15 mouse cellular contexts compared by ENCODE assay signal in genomic region chr4:89273585-89273984, GRCm38 (mm10). TPM values are rescaled to one million over a fixed set of nuclear protein-coding genes. Genes with fewer than 3 reads are reported as not detected.
DNase-seq lines count a peak whose midpoint lies in the region; ATAC-seq lines count a peak whose summit lies in the region.
"Had no signal": no experiment of that assay in that cellular context is flagged by ENCODE, and none has a peak within 500 bp of the region (broad histone marks: within the 10 kb centered on the region; RNA-seq: fewer than 3 reads in every experiment).

No protein-coding gene starts in this region.

- H3K4me1 ChIP-seq in heart, embryonic 13.5 days: 0 out of 2 replicates have a peak, but pooled peaks cover 2% of the 10 kb centered on the region
- H3K4me1 ChIP-seq in neural tube, embryonic 12.5 days: no peaks in the 10 kb centered on the region
- no peaks in the 10 kb centered on the region for H3K4me1 ChIP-seq in neural tube, embryonic 15.5 days
- 0 out of 2 replicates have a peak, but pooled peaks cover 4% of the 10 kb centered on the region for H3K4me1 ChIP-seq in intestine, embryonic 16.5 days (ENCODE audit: control insufficient read depth, insufficient read depth, low read length)

- H3K36me3 ChIP-seq in heart, embryonic 13.5 days: no peaks in the 10 kb centered on the region
- H3K36me3 ChIP-seq in neural tube, embryonic 12.5 days: no peaks in the 10 kb centered on the region
- no peaks in the 10 kb centered on the region for H3K36me3 ChIP-seq in neural tube, embryonic 15.5 days
- H3K36me3 ChIP-seq in intestine, embryonic 16.5 days (ENCODE audit: control insufficient read depth, insufficient read depth, low read length): no peaks in the 10 kb centered on the region
- H3K36me3 ChIP-seq: limb, embryonic 15.5 days had no signal

- H3K9me3 ChIP-seq in heart, embryonic 13.5 days: no peaks in the 10 kb centered on the region
- H3K9me3 ChIP-seq in neural tube, embryonic 12.5 days: no peaks in the 10 kb centered on the region
- no peaks in the 10 kb centered on the region for H3K9me3 ChIP-seq in neural tube, embryonic 15.5 days (replicated peaks)
- H3K9me3 ChIP-seq in intestine, embryonic 16.5 days (ENCODE audit: control insufficient read depth, low read length): no peaks in the 10 kb centered on the region
- H3K9me3 ChIP-seq: limb, embryonic 15.5 days had no signal

- no peak overlapping the region; the same call in 1 of the 2 replicates for H3K4me3 ChIP-seq in heart, embryonic 13.5 days
- no peak overlapping the region for H3K4me3 ChIP-seq in neural tube, embryonic 12.5 days
- H3K4me3 ChIP-seq in neural tube, embryonic 15.5 days (replicated peaks): no peak overlapping the region
- H3K4me3 ChIP-seq in intestine, embryonic 16.5 days (ENCODE audit: low read length): no peak overlapping the region
- H3K4me3 ChIP-seq: limb, embryonic 15.5 days had no signal

- DNase-seq in heart, adult 11 months: no peak
- no peak for DNase-seq in left cerebral cortex, adult 11 months (ENCODE audit: low spot score)
- DNase-seq in layer of hippocampus, postnatal 25 days (ENCODE audit: extremely low spot score in 1 of 2, low spot score in 1 of 2): no peak
- DNase-seq: adrenal gland, postnatal 14 days; cerebellum, adult 11 months; kidney, adult 2 months; layer of hippocampus, adult 9-11 months; lung, postnatal 14 days; thymus, postnatal 25 days had no signal

- WGBS in heart, embryonic 13.5 days: under 1% methylated on average over 9 of the region's 9 CpGs
- WGBS in neural tube, embryonic 12.5 days: 0% methylated on average over 9 of the region's 9 CpGs
- WGBS in neural tube, embryonic 15.5 days: under 1% methylated on average over 9 of the region's 9 CpGs
- WGBS in intestine, embryonic 16.5 days: 0% methylated on average over 9 of the region's 9 CpGs

- H3K27ac ChIP-seq in heart, embryonic 13.5 days (replicated peaks): no peak overlapping the region
- no peak overlapping the region for H3K27ac ChIP-seq in neural tube, embryonic 12.5 days
- H3K27ac ChIP-seq in neural tube, embryonic 15.5 days (replicated peaks): no peak overlapping the region
- H3K27ac ChIP-seq in intestine, embryonic 16.5 days (ENCODE audit: low read length): no peak overlapping the region
- H3K27ac ChIP-seq: limb, embryonic 15.5 days had no signal

- H3K27me3 ChIP-seq in heart, embryonic 13.5 days (replicated peaks): peaks cover 94% of the 10 kb centered on the region
- H3K27me3 ChIP-seq in neural tube, embryonic 12.5 days (replicated peaks): peaks cover 80% of the 10 kb centered on the region
- peaks cover 89% of the 10 kb centered on the region for H3K27me3 ChIP-seq in neural tube, embryonic 15.5 days (replicated peaks)
- peaks cover 71% of the 10 kb centered on the region for H3K27me3 ChIP-seq in intestine, embryonic 16.5 days (replicated peaks; ENCODE audit: control insufficient read depth, insufficient read depth, low read length)

- no peak overlapping the region for H3K9ac ChIP-seq in heart, embryonic 13.5 days
- H3K9ac ChIP-seq in neural tube, embryonic 12.5 days: no peak overlapping the region
- no peak overlapping the region for H3K9ac ChIP-seq in neural tube, embryonic 15.5 days (replicated peaks)
- no peak overlapping the region for H3K9ac ChIP-seq in intestine, embryonic 16.5 days (ENCODE audit: low read depth, low read length)
- H3K9ac ChIP-seq: limb, embryonic 15.5 days had no signal

- ATAC-seq in heart, embryonic 13.5 days (ENCODE audit: extremely low read depth, insufficient number of reproducible peaks, low FRiP score, low TSS enrichment): no peak
- ATAC-seq in neural tube, embryonic 12.5 days (ENCODE audit: low FRiP score, low read depth): peak; percentile 8; the same call in 1 of the 2 replicates
- ATAC-seq in neural tube, embryonic 15.5 days (ENCODE audit: low FRiP score): no peak
- ATAC-seq in intestine, embryonic 16.5 days: peak; percentile 51

- 0 out of 2 replicates have a peak overlapping the region, but pooled peaks have one; percentile 14 for H3K4me2 ChIP-seq in heart, embryonic 13.5 days
- no peak overlapping the region for H3K4me2 ChIP-seq in neural tube, embryonic 12.5 days (replicated peaks)
- H3K4me2 ChIP-seq in neural tube, embryonic 15.5 days: no peak overlapping the region
- H3K4me2 ChIP-seq in intestine, embryonic 16.5 days (ENCODE audit: low read depth, low read length): no peak overlapping the region
- H3K4me2 ChIP-seq: limb, embryonic 15.5 days had no signal

RNA-seq across cellular contexts. Expression of gene Cdkn2a, which starts 20.9 kb away (rescaled TPM):
- polyA plus RNA-seq in heart, embryonic 13.5 days (2015; fragmentation: Nextera tagmentation; extraction: Ambion mirVana): not detected in 2 replicates
- not detected in 2 replicates for polyA plus RNA-seq in neural tube, embryonic 12.5 days (2016; fragmentation: Nextera tagmentation; extraction: Ambion mirVana)
- polyA plus RNA-seq in neural tube, embryonic 15.5 days (2015; fragmentation: Nextera tagmentation; extraction: Ambion mirVana): not detected in 2 replicates
- polyA plus RNA-seq in intestine, embryonic 16.5 days (2015; fragmentation: Nextera tagmentation; extraction: Ambion mirVana): not detected in 2 replicates
- under 1 TPM; 0.42 to 0.56 TPM for total RNA-seq in layer of hippocampus, postnatal 25 days (2021)
- polyA plus RNA-seq: heart, postnatal 0 days; limb, embryonic 15.5 days had no signal

RNA-seq across cellular contexts. Expression of gene Cdkn2b, which starts 37.3 kb away (rescaled TPM):
- polyA plus RNA-seq in heart, embryonic 13.5 days (2015; fragmentation: Nextera tagmentation; extraction: Ambion mirVana): 0.75 and 1.1 TPM in 2 replicates
- 0.41 and 0.56 TPM in 2 replicates for polyA plus RNA-seq in neural tube, embryonic 12.5 days (2016; fragmentation: Nextera tagmentation; extraction: Ambion mirVana)
- polyA plus RNA-seq in neural tube, embryonic 15.5 days (2015; fragmentation: Nextera tagmentation; extraction: Ambion mirVana): 0.93 and 2.3 TPM in 2 replicates
- polyA plus RNA-seq in intestine, embryonic 16.5 days (2015; fragmentation: Nextera tagmentation; extraction: Ambion mirVana): 25.5 and 26.0 TPM in 2 replicates
- 1 to 10 TPM; 1.2 to 1.9 TPM for total RNA-seq in layer of hippocampus, postnatal 25 days (2021)

Comparison
In these comparisons a context has a peak if more than half of its experiments do, and no peak if none do; other contexts are left out.
1. ATAC-seq: peak in neural tube, embryonic 12.5 days (single experiment) and intestine, embryonic 16.5 days (single experiment); none in heart, embryonic 13.5 days (single experiment) and neural tube, embryonic 15.5 days (single experiment).